Mouse (Mus musculus) cortical plate, adult 2 months (tissue): Measurements from ENCODE around the gene Myo6.

Experiments used
- CTCF ChIP-seq: fragments of 200-500 bp; IDR thresholded peaks from 2 replicates; pipeline ENCODE4 v1.5.1; 2011; ENCODE audit warnings: mild to moderate bottlenecking, control low read depth, low read length; ENCODE audit not compliant: insufficient read depth; ENCODE audit errors: extremely low read depth
- POLR2A ChIP-seq: fragments of 200-500 bp; IDR thresholded peaks from 2 replicates; pipeline ENCODE4 v1.6.1; 2011; ENCODE audit warnings: mild to moderate bottlenecking, low read length, control low read depth; ENCODE audit not compliant: insufficient read depth; ENCODE audit errors: extremely low read depth

DNA sequence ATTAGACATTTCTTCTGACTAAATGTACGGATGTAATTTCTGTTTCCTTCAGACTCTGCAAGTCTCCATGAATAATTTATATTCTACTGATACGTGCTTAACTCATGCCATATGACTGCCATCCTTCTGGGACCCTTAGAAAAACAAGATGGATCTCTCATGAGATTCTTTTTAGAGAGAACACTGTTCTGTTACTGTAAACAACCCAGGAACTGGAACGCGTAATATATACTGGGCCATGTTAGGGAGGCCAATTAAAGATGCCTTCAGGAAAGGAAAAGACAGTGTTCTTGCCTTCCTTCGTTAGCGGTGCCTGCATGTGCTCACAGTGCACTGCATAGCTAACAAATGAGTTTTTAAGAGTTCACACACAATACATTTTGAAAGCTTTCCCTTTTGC, 53.9 kb downstream of the Myo6 start:
- TF ChIP-seq CTCF (no peak), POLR2A (no peak)
